Mouse (Mus musculus) liver, embryonic 14.5 days (tissue): ENCODE results near the gene Adcy4. TPM values are rescaled to one million over a fixed set of nuclear protein-coding genes. Genes with fewer than 3 reads are reported as not detected.

ENCODE experiments used
- ATAC-seq: fragments of 200-750 bp; cut with Nextera tagmentation; 2 replicates; pipeline ENCODE4 v1.8.0; 2017; ENCODE audit warnings: moderate number of reproducible peaks, mild to moderate bottlenecking, moderate library complexity; ENCODE audit not compliant: insufficient read depth
- DNase-seq, 3 experiments: peaks; one replicate each; pipeline ENCODE4 v3.0.0-alpha.2; 2012 to 2013; ENCODE audit warnings: low read depth in 3 of 3, low spot score in 3 of 3
- H3K27ac ChIP-seq: fragments of 300-500 bp; sonication (generic); 2 replicates; pipeline ENCODE4 v1.5.1; 2014; ENCODE audit warnings: moderate library complexity, mild to moderate bottlenecking, control low read depth, inconsistent platforms
- H3K27me3 ChIP-seq: fragments of 300-500 bp; sonication (generic); 2 replicates; pipeline ENCODE4 v1.6.1; 2014; ENCODE audit warnings: mild to moderate bottlenecking, low read length, moderate library complexity; ENCODE audit not compliant: control insufficient read depth, insufficient read depth
- H3K36me3 ChIP-seq: fragments of 300-500 bp; sonication (generic); replicated peaks from 2 replicates; pipeline ENCODE4 v1.6.1; 2014; ENCODE audit warnings: low read depth; ENCODE audit not compliant: control insufficient read depth, insufficient read depth
- H3K4me1 ChIP-seq, 2 experiments: fragments of 200-500 bp in 1 of 2; fragments of 300-500 bp in 1 of 2; sonication (generic) in 1 of 2; replicated peaks; 2 replicates each; pipeline ENCODE4 v1.6.1; 2012 to 2014; ENCODE audit warnings: antibody characterized with exemption in 1 of 2, inconsistent platforms in 1 of 2, low read length in 1 of 2; ENCODE audit not compliant: control insufficient read depth in 2 of 2, insufficient read depth in 2 of 2
- H3K4me2 ChIP-seq: fragments of 300-500 bp; sonication (generic); 2 replicates; pipeline ENCODE4 v1.6.1; 2014; ENCODE audit warnings: low read depth, mild to moderate bottlenecking, control low read depth, moderate library complexity
- H3K4me3 ChIP-seq, 2 experiments: fragments of 200-500 bp in 1 of 2; fragments of 300-500 bp in 1 of 2; sonication (generic) in 1 of 2; 2 replicates each; pipeline ENCODE4 v1.5.1; 2012 to 2014; ENCODE audit warnings: low read depth in 2 of 2, low read length in 2 of 2, mild to moderate bottlenecking in 2 of 2, control low read depth in 1 of 2, inconsistent platforms in 1 of 2, moderate library complexity in 1 of 2; ENCODE audit not compliant: insufficient read depth in 1 of 2
- H3K9ac ChIP-seq: fragments of 300-500 bp; sonication (generic); replicated peaks from 2 replicates; pipeline ENCODE4 v1.6.1; 2014; ENCODE audit warnings: mild to moderate bottlenecking, control low read depth, moderate library complexity
- H3K9me3 ChIP-seq: fragments of 300-500 bp; sonication (generic); 2 replicates; pipeline ENCODE4 v1.6.1; 2016; ENCODE audit warnings: low read length, mixed read lengths; ENCODE audit not compliant: control insufficient read depth
- CTCF ChIP-seq: IDR thresholded peaks from 2 replicates; pipeline ENCODE4 v1.5.1; 2016; ENCODE audit warnings: antibody characterized with exemption, low read depth, control low read depth
- EP300 ChIP-seq: IDR thresholded peaks from 2 replicates; pipeline ENCODE4 v1.6.1; 2016; ENCODE audit warnings: antibody characterized with exemption, low read depth
- WGBS: fragments of 180-500 bp; shearing (Covaris S2); extraction: QIAGEN DNeasy Blood & Tissue Kit; methylation state at CpG from one replicate; pipeline ENCODE4 v1.1.7; 2014; ENCODE audit not compliant: insufficient replicate concordance; 5-methylcytosine and 5-hydroxymethylcytosine counted together
- polyA plus RNA-seq, 2 experiments: library from polyadenylated mRNA; depleted of rRNA in 1 of 2; stranded (reverse) in 1 of 2; unstranded in 1 of 2; fragments of >200 nt; fragmentation: Nextera tagmentation in 1 of 2; extraction: Ambion mirVana in 1 of 2; gene quantifications; 2 replicates each; pipeline versions ENCODE4 v1.2.1 to v1.2.3; 2012 to 2014

Adcy4 gene
- polyA plus RNA-seq, 2 experiments: 0.66 to 1.0 TPM

DNA sequence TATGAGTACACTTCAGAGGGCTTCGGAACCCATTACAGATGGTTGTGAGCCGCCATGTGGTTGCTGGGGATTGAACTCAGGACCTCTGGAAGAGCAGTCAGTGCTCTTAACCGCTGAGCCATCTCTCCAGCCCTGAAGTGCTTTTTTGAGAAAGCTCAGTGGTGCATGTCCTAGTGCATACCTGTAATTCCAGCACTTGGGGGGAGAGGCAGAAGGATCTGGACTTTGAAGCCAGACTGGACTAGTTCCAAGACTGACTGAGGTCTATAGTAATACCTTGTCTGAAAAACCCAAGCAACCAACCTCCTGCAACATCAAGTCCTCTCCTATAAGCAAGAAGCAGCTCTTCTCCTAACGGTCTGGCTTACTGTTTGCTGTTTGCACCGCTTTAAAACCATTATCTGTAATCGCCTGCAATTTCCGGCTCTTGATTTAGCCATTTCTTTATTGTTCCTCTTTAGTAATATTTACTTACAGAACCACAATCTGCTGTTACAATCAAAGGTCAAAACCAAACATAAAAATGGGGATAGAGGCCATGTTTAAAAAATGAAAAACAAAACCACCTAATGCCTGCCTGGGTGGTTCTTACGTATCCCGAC is 46.7 kb downstream of the Adcy4 start:
- Histone ChIP-seq H3K27ac (no peak overlapping the region), H3K4me1 (no peaks in the 10 kb centered on the region), H3K36me3 (no peaks in the 10 kb centered on the region), H3K4me2 (no peak overlapping the region), H3K4me3 (no peak overlapping the region), H3K27me3 (no peaks in the 10 kb centered on the region), H3K9ac (no peak overlapping the region), H3K9me3 (no peaks in the 10 kb centered on the region)
- no peak for DNase-seq
- ATAC-seq: no peak
- TF ChIP-seq CTCF: no peak
- TF ChIP-seq EP300: no peak
- WGBS: 66% methylated on average over 9 of the region's 9 CpGs

DNA sequence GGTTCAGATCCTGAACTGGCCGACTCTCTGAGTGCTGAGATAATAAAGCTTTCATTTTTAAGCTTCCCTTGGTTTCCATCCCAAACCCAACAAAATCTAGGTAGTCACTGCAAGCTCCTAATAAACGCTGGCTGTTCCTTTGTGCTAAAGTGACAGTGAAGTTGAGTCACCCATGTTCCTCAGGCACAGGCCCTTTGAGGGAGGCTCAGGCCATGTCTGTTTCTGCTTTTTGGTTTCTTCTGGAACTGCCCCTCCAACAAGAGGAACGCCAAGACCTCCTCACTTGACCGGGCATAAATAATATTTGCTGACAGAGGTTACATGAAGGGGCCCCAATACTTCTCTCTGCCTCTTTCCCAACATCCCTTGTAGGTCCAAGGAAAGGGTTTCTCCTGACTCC is 48.1 kb downstream of the Adcy4 start:
- ATAC-seq: no peak
- Histone ChIP-seq H3K9me3 (no peaks in the 10 kb centered on the region), H3K4me2 (no peak overlapping the region), H3K4me3 (no peak overlapping the region), H3K4me1 (no peaks in the 10 kb centered on the region), H3K27me3 (no peaks in the 10 kb centered on the region), H3K9ac (no peak overlapping the region), H3K36me3 (no peaks in the 10 kb centered on the region), H3K27ac (no peak overlapping the region)
- 45% methylated on average over 4 of the region's 4 CpGs for WGBS
- no peak for DNase-seq
- no peak for TF ChIP-seq EP300
- no peak for TF ChIP-seq CTCF

DNA sequence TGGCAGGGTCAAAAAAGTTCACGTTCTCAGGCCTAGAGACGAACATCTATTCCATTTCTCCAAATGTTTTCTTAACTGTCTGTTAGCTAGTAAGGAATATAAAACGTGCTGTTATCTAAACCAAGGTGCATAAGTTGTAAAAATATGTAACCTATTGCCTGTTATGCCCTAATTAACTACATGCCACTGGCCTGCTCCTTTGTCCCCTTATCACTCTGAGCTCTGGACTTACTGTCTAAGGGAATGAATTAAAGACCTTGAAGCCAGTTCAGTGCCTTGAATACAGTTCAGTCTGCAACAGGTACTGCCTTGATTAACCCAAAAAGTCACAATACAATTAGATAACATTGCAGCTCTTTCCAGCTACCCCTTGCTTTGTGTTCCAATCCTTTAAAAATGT is 48.6 kb downstream of the Adcy4 start:
- no peak overlapping the region for H3K4me3 ChIP-seq
- no peaks in the 10 kb centered on the region for H3K36me3 ChIP-seq
- no peak overlapping the region for H3K9ac ChIP-seq
- no peaks in the 10 kb centered on the region for H3K4me1 ChIP-seq
- DNase-seq: no peak
- no peak for ATAC-seq
- no peak overlapping the region for H3K27ac ChIP-seq
- WGBS: 49% methylated on average over 3 of the region's 3 CpGs
- no peak overlapping the region for H3K4me2 ChIP-seq
- H3K27me3 ChIP-seq: no peaks in the 10 kb centered on the region
- TF ChIP-seq EP300: no peak
- TF ChIP-seq CTCF: no peak
- no peaks in the 10 kb centered on the region for H3K9me3 ChIP-seq

DNA sequence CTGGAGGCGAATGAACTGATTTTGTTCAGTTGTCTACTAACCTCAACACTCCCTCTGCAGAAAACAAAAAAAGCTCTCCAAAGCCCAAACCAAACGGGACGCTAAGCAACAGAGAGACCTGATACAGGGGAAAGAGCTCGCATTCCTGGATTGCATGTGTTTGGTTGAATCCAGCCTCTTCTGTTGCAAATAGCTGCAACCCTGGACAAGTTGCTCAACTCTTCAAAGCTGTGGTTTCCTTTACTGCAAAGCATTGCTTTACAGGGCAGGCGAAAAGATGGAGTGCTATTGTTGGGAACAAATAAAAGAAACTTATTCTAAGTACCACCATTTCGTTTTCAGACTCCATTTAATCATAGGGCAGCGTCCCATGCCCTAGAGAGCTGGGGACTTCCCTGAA is 49.0 kb downstream of the Adcy4 start:
- 61% methylated on average over 7 of the region's 7 CpGs for whole genome bisulfite sequencing
- Histone ChIP-seq H3K27me3 (no peaks in the 10 kb centered on the region), H3K4me2 (no peak overlapping the region), H3K4me1 (no peaks in the 10 kb centered on the region), H3K4me3 (no peak overlapping the region), H3K36me3 (no peaks in the 10 kb centered on the region), H3K27ac (no peak overlapping the region), H3K9ac (no peak overlapping the region), H3K9me3 (no peaks in the 10 kb centered on the region)
- DNase-seq (no peak), ATAC-seq (no peak)
- TF ChIP-seq CTCF (no peak), EP300 (no peak)

DNA sequence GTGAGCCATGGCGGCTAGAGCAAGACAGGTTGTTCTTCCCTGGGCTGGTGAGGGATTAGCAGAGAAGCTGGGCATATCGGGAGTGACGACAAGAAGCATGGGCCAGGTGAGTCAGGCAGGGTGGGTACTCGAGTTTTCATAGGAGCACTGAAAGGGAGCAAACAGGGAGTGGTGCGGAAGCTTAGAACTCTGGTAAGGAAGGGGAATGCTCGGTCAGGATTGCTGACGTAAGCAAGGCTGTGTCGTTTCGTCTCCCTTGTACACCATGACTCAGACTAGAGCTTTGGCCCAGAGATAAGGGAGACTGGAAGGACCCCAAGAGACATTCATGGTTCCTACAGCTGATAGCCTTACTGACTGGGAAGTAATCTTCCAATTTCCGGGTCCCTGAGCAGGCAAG is 50.0 kb downstream of the Adcy4 start:
- no peak overlapping the region for H3K9ac ChIP-seq
- H3K27me3 ChIP-seq: no peaks in the 10 kb centered on the region
- H3K36me3 ChIP-seq: no peaks in the 10 kb centered on the region
- no peak overlapping the region for H3K4me3 ChIP-seq
- no peaks in the 10 kb centered on the region for H3K4me1 ChIP-seq
- 47% methylated on average over 10 of the region's 10 CpGs for WGBS
- DNase-seq (no peak), ATAC-seq (no peak)
- H3K27ac ChIP-seq: no peak overlapping the region
- H3K9me3 ChIP-seq: no peaks in the 10 kb centered on the region
- no peak for TF ChIP-seq EP300
- no peak for TF ChIP-seq CTCF
- H3K4me2 ChIP-seq: no peak overlapping the region
